Comparison of ENCODE assay signal across 24 mouse cellular contexts in the genomic region with DNA sequence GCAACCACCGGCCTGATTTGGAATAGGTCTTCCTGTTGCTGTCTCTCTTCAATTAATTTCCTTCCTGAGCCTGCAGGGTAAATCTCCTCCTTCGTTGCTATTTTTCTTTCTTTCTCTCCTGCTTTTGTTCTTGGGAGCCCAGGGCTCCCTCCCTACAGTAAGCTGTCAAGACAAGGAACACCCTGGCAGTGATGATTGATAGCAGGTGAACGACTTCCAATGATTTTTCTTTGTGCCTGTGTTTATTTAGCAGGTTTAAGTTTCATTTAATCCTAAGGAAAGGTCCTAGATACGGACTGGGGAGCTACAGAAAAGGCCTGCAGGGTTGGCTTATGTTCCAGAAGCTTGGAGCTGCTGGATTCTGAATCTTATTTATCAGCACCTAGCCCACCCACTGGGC.
DNase-seq lines count a peak whose midpoint lies in the region; ATAC-seq and TF ChIP-seq lines count a peak whose summit lies in the region.
"Had no signal": no experiment of that assay in that cellular context is flagged by ENCODE, and none has a peak within 500 bp of the region (broad histone marks: within the 10 kb centered on the region; RNA-seq: fewer than 3 reads in every experiment).

No protein-coding gene starts in this region.

- H3K4me1 ChIP-seq in kidney, embryonic 14.5 days (ENCODE audit: control insufficient read depth, insufficient read depth, low read length) = no peaks in the 10 kb centered on the region
- peaks cover 14% of the 10 kb centered on the region for H3K4me1 ChIP-seq in liver, postnatal 0 days (ENCODE audit: insufficient read depth)
- no peaks in the 10 kb centered on the region; the same call in 1 of the 2 replicates for H3K4me1 ChIP-seq in liver, embryonic 11.5 days (replicated peaks; ENCODE audit: control insufficient read depth, insufficient read depth, low read length)
- H3K4me1 ChIP-seq in stomach, embryonic 14.5 days (ENCODE audit: control insufficient read depth, insufficient read depth, low read length) = 0 out of 2 replicates have a peak, but pooled peaks cover 6% of the 10 kb centered on the region
- peaks cover 3% of the 10 kb centered on the region; the same call in 1 of the 2 replicates for H3K4me1 ChIP-seq in stomach, postnatal 0 days (replicated peaks; ENCODE audit: control insufficient read depth, insufficient read depth)
- H3K4me1 ChIP-seq: embryonic facial prominence, embryonic 15.5 days; forebrain, embryonic 15.5 days; heart, embryonic 15.5 days; hindbrain, embryonic 10.5 days had no signal

- H3K27ac ChIP-seq in kidney, embryonic 14.5 days (ENCODE audit: low read depth, low read length) = no peak overlapping the region
- peak overlapping the region; percentile 94; the same call in 1 of the 2 replicates for H3K27ac ChIP-seq in liver, postnatal 0 days (ENCODE audit: low read depth)
- H3K27ac ChIP-seq in liver, embryonic 11.5 days (ENCODE audit: low read depth, low read length) = no peak overlapping the region
- peak overlapping the region; percentile 53; the same call in 1 of the 2 replicates for H3K27ac ChIP-seq in stomach, embryonic 14.5 days (ENCODE audit: low read length)
- H3K27ac ChIP-seq in stomach, postnatal 0 days (replicated peaks) = no peak overlapping the region
- H3K27ac ChIP-seq: embryonic facial prominence, embryonic 15.5 days; forebrain, embryonic 10.5 days; forebrain, embryonic 15.5 days; heart, adult 2 months; heart, embryonic 15.5 days; hindbrain, embryonic 10.5 days; hindbrain, embryonic 14.5 days had no signal

- H3K4me2 ChIP-seq in kidney, embryonic 14.5 days (replicated peaks; ENCODE audit: low read depth, low read length) = no peak overlapping the region
- no peak overlapping the region for H3K4me2 ChIP-seq in liver, postnatal 0 days (ENCODE audit: low read depth, low read length)
- no peak overlapping the region for H3K4me2 ChIP-seq in liver, embryonic 11.5 days
- H3K4me2 ChIP-seq in stomach, embryonic 14.5 days (replicated peaks; ENCODE audit: low read depth, low read length) = no peak overlapping the region
- H3K4me2 ChIP-seq in stomach, postnatal 0 days (replicated peaks; ENCODE audit: low read depth) = no peak overlapping the region
- H3K4me2 ChIP-seq: embryonic facial prominence, embryonic 15.5 days; forebrain, embryonic 15.5 days; heart, embryonic 11.5 days; heart, embryonic 15.5 days; hindbrain, embryonic 14.5 days had no signal

- TF ChIP-seq CTCF in liver, postnatal 0 days (IDR thresholded peaks at IDR 0.05; ENCODE audit: low read depth) = no peak
- TF ChIP-seq CTCF in stomach, postnatal 0 days (IDR thresholded peaks at IDR 0.05; ENCODE audit: low read depth) = no peak

- H3K4me3 ChIP-seq in kidney, embryonic 14.5 days (ENCODE audit: low read length) = no peak overlapping the region
- H3K4me3 ChIP-seq in liver, postnatal 0 days (ENCODE audit: low read depth, low read length) = no peak overlapping the region
- H3K4me3 ChIP-seq in liver, embryonic 11.5 days (ENCODE audit: low read depth, low read length) = no peak overlapping the region
- H3K4me3 ChIP-seq in stomach, embryonic 14.5 days (ENCODE audit: low read depth, low read length) = no peak overlapping the region
- no peak overlapping the region for H3K4me3 ChIP-seq in stomach, postnatal 0 days (ENCODE audit: low read depth, low read length)
- H3K4me3 ChIP-seq: embryonic facial prominence, embryonic 15.5 days; erythroblast, embryonic 14.5 days; forebrain, embryonic 10.5 days; forebrain, embryonic 15.5 days; heart, adult 2 months; heart, embryonic 15.5 days; hindbrain, embryonic 10.5 days had no signal

- DNase-seq in kidney, postnatal 4 days = no peak
- no peak for DNase-seq in liver, postnatal 0 days
- no peak for DNase-seq in liver, embryonic 11.5 days (ENCODE audit: low spot score)
- DNase-seq in stomach, postnatal 0 days (ENCODE audit: low spot score) = no peak
- DNase-seq: adrenal gland, postnatal 14 days; cerebellum, adult 11-12 months; cerebellum, adult 9-10 months; cerebellum, postnatal 25 days; gastrocnemius, postnatal 10 days; heart, adult 2 months; heart, postnatal 14 days had no signal

- no peak for TF ChIP-seq EP300 in liver, postnatal 0 days (IDR thresholded peaks at IDR 0.05; ENCODE audit: low read depth)
- TF ChIP-seq EP300 in stomach, postnatal 0 days (optimal IDR thresholded peaks at IDR 0.05) = no peak

- no peaks in the 10 kb centered on the region for H3K27me3 ChIP-seq in kidney, embryonic 14.5 days (ENCODE audit: control insufficient read depth, insufficient read depth, low read length)
- H3K27me3 ChIP-seq in liver, postnatal 0 days (ENCODE audit: insufficient read depth, low read length) = no peaks in the 10 kb centered on the region
- no peaks in the 10 kb centered on the region for H3K27me3 ChIP-seq in liver, embryonic 11.5 days (replicated peaks; ENCODE audit: control insufficient read depth, insufficient read depth, low read length)
- H3K27me3 ChIP-seq in stomach, embryonic 14.5 days (ENCODE audit: control insufficient read depth, insufficient read depth, low read length) = no peaks in the 10 kb centered on the region
- no peaks in the 10 kb centered on the region for H3K27me3 ChIP-seq in stomach, postnatal 0 days (ENCODE audit: control insufficient read depth, insufficient read depth, low read length)
- H3K27me3 ChIP-seq: embryonic facial prominence, embryonic 15.5 days; forebrain, embryonic 15.5 days; heart, embryonic 15.5 days had no signal

- WGBS in kidney, embryonic 14.5 days = 5% methylated on average over 4 of the region's 4 CpGs
- WGBS in liver, postnatal 0 days (ENCODE audit: insufficient replicate concordance) = 26% methylated on average over 4 of the region's 4 CpGs
- 25% methylated on average over 4 of the region's 4 CpGs for WGBS in liver, embryonic 11.5 days
- WGBS in stomach, embryonic 14.5 days = 8% methylated on average over 4 of the region's 4 CpGs
- WGBS in stomach, postnatal 0 days = 6% methylated on average over 4 of the region's 4 CpGs

- H3K36me3 ChIP-seq in kidney, embryonic 14.5 days (ENCODE audit: control insufficient read depth, insufficient read depth, low read length) = no peaks in the 10 kb centered on the region
- no peaks in the 10 kb centered on the region for H3K36me3 ChIP-seq in liver, postnatal 0 days (replicated peaks; ENCODE audit: insufficient read depth, low read length)
- H3K36me3 ChIP-seq in liver, embryonic 11.5 days (ENCODE audit: control insufficient read depth, insufficient read depth, low read length) = no peaks in the 10 kb centered on the region
- no peaks in the 10 kb centered on the region for H3K36me3 ChIP-seq in stomach, embryonic 14.5 days (ENCODE audit: control insufficient read depth, insufficient read depth, low read length)
- no peaks in the 10 kb centered on the region for H3K36me3 ChIP-seq in stomach, postnatal 0 days (ENCODE audit: control insufficient read depth, insufficient read depth, low read length)
- H3K36me3 ChIP-seq: embryonic facial prominence, embryonic 15.5 days; forebrain, embryonic 10.5 days; forebrain, embryonic 15.5 days; heart, embryonic 15.5 days; hindbrain, embryonic 10.5 days had no signal

- H3K9me3 ChIP-seq in kidney, embryonic 14.5 days (ENCODE audit: control insufficient read depth, low read length) = peaks cover 3% of the 10 kb centered on the region; the same call in 1 of the 2 replicates
- peaks cover 4% of the 10 kb centered on the region; the same call in 1 of the 2 replicates for H3K9me3 ChIP-seq in liver, postnatal 0 days (ENCODE audit: low read length)
- H3K9me3 ChIP-seq in liver, embryonic 11.5 days (ENCODE audit: control insufficient read depth, low read length) = no peaks in the 10 kb centered on the region
- no peaks in the 10 kb centered on the region for H3K9me3 ChIP-seq in stomach, embryonic 14.5 days (ENCODE audit: control insufficient read depth, low read depth, low read length)
- no peaks in the 10 kb centered on the region for H3K9me3 ChIP-seq in stomach, postnatal 0 days (ENCODE audit: control insufficient read depth, low read length)
- H3K9me3 ChIP-seq: embryonic facial prominence, embryonic 15.5 days; forebrain, embryonic 10.5 days; forebrain, embryonic 15.5 days; heart, embryonic 15.5 days had no signal

- no peak overlapping the region for H3K9ac ChIP-seq in kidney, embryonic 14.5 days (ENCODE audit: low read depth, low read length)
- no peak overlapping the region for H3K9ac ChIP-seq in liver, postnatal 0 days (replicated peaks)
- no peak overlapping the region for H3K9ac ChIP-seq in liver, embryonic 11.5 days (ENCODE audit: low read depth, low read length)
- H3K9ac ChIP-seq in stomach, embryonic 14.5 days (replicated peaks; ENCODE audit: low read depth, low read length) = no peak overlapping the region
- no peak overlapping the region for H3K9ac ChIP-seq in stomach, postnatal 0 days (ENCODE audit: low read length)
- H3K9ac ChIP-seq: embryonic facial prominence, embryonic 15.5 days; forebrain, embryonic 15.5 days; heart, embryonic 15.5 days; hindbrain, embryonic 14.5 days had no signal

- peak; percentile 64; the same call in 1 of the 2 replicates for ATAC-seq in kidney, embryonic 14.5 days (ENCODE audit: low FRiP score, low TSS enrichment)
- ATAC-seq in liver, postnatal 0 days = no peak
- ATAC-seq in liver, embryonic 11.5 days (replicated peaks; ENCODE audit: low FRiP score) = no peak
- ATAC-seq in stomach, embryonic 14.5 days (ENCODE audit: insufficient number of reproducible peaks, insufficient read depth, low FRiP score, low read depth) = peak; percentile 76
- ATAC-seq in stomach, postnatal 0 days (ENCODE audit: low FRiP score, low TSS enrichment) = peak; percentile 67
- no peak for ATAC-seq in frontal cortex, adult (ENCODE audit: low TSS enrichment)
- ATAC-seq: activated CD4-positive, CD25-positive, alpha-beta regulatory T cell, adult 4 months; forebrain, embryonic 15.5 days; Patski had no signal

Comparison
In these comparisons a context has a peak if more than half of its experiments do, and no peak if none do; other contexts are left out.
1. H3K27ac ChIP-seq: peak in liver, postnatal 0 days (single experiment) and stomach, embryonic 14.5 days (single experiment); none in kidney, embryonic 14.5 days (single experiment), liver, embryonic 11.5 days (single experiment) and stomach, postnatal 0 days (single experiment).
2. ATAC-seq: peak in kidney, embryonic 14.5 days (single experiment), stomach, embryonic 14.5 days (single experiment) and stomach, postnatal 0 days (single experiment); none in liver, postnatal 0 days (single experiment), liver, embryonic 11.5 days (single experiment) and frontal cortex, adult (single experiment).